Mouse (Mus musculus): ENCODE measurements around the gene Mpv17l2. TPM values are rescaled to one million over a fixed set of nuclear protein-coding genes. Genes with fewer than 3 reads are reported as not detected.

Mpv17l2 gene
- polyA plus RNA-seq, 1 experiment: 86.8 TPM

DNA sequence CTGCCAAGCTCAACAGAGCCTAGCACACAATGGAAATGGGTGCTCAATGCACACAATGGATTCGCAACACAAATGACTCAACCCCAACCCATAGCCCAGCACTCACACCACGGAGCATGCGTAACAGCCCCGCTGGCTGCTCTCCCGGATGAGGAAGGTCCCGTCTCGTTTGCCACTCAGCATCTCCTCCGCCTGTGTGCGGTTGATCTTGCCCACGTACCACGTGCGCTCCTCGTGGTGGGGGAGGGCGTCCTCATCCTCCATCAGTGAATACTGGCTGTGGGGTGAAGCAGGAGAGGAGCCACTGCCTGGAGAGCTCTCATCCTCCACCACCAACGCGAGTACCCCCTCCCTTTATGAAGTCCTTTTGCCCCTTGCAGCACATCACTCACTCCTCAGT, 8.2 kb upstream of the Mpv17l2 start:
- Histone ChIP-seq H3ac (ENCODE audit: control insufficient read depth, insufficient read length, low read depth) (no peak overlapping the region), H3K36me3 (ENCODE audit: control insufficient read depth, insufficient read depth) (peaks cover 37% of the 10 kb centered on the region), H3K79me2 (ENCODE audit: control insufficient read depth, insufficient read depth) (peaks cover 31% of the 10 kb centered on the region), H3K27me3 (ENCODE audit: control insufficient read depth, insufficient read depth, insufficient read length) (no peaks in the 10 kb centered on the region), H3K79me3 (ENCODE audit: low read depth) (peaks cover 4% of the 10 kb centered on the region), H3K4me3 (ENCODE audit: insufficient read depth, poor library complexity, severe bottlenecking) (no peak overlapping the region)
- TF ChIP-seq MAX (IDR thresholded peaks at IDR 0.05) (no peak), MYOD1 (IDR thresholded peaks at IDR 0.05; ENCODE audit: control insufficient read depth, insufficient read length, low read depth) (no peak), FOSL1 (IDR thresholded peaks at IDR 0.05; ENCODE audit: insufficient read depth, low read length, poor library complexity, severe bottlenecking) (no peak), CTCF (IDR thresholded peaks at IDR 0.05; ENCODE audit: control insufficient read depth, insufficient read depth, insufficient read length) (no peak), USF1 (IDR thresholded peaks at IDR 0.05; ENCODE audit: low read depth) (no peak), MYOG (IDR thresholded peaks at IDR 0.05; ENCODE audit: control insufficient read depth, extremely low read depth, insufficient read length) (no peak), CEBPB (IDR thresholded peaks at IDR 0.05; ENCODE audit: low read depth) (no peak)

DNA sequence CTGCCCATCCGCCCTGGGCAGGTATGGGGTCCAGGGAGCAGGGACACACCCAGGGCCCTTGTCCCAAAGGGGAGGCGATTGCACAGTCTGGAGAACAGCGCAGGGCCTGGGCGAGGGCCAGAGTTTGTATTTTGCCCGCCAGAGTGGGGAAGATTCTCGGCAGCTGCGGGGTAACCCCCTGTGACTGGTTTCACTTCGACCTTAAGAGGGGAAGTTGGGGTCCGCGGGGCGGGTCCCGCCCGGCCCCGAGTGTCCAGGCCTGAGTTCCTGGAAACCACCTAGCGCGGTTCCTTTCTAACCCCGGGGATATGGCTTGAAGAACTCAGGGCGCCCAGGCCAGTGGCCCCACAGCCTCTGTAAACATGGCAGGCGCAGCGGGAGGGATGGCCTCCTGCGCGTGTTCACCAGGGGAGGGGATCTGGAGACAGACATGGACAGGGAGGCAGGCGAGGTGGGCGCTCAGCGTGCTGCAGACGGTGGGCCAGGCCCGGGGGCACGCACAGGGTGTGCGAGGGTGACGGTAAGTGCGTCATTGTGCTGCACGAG, 7.6 kb upstream of the Mpv17l2 start:
- peaks cover 24% of the 10 kb centered on the region for H3K79me2 ChIP-seq (ENCODE audit: control insufficient read depth, insufficient read depth)
- peaks cover 36% of the 10 kb centered on the region for H3K36me3 ChIP-seq (ENCODE audit: control insufficient read depth, insufficient read depth)
- peaks cover 4% of the 10 kb centered on the region for H3K79me3 ChIP-seq (ENCODE audit: low read depth)
- no peaks in the 10 kb centered on the region for H3K27me3 ChIP-seq (ENCODE audit: control insufficient read depth, insufficient read depth, insufficient read length)
- no peak for TF ChIP-seq CEBPB (IDR thresholded peaks at IDR 0.05; ENCODE audit: low read depth)
- no peak for TF ChIP-seq CTCF (IDR thresholded peaks at IDR 0.05; ENCODE audit: control insufficient read depth, insufficient read depth, insufficient read length)
- no peak for TF ChIP-seq MAX (IDR thresholded peaks at IDR 0.05)
- no peak for TF ChIP-seq MYOG (IDR thresholded peaks at IDR 0.05; ENCODE audit: control insufficient read depth, extremely low read depth, insufficient read length)
- no peak for TF ChIP-seq FOSL1 (IDR thresholded peaks at IDR 0.05; ENCODE audit: insufficient read depth, low read length, poor library complexity, severe bottlenecking)
- no peak overlapping the region for H3K4me3 ChIP-seq (ENCODE audit: insufficient read depth, poor library complexity, severe bottlenecking)
- H3ac ChIP-seq (ENCODE audit: control insufficient read depth, insufficient read length, low read depth): no peak overlapping the region

DNA sequence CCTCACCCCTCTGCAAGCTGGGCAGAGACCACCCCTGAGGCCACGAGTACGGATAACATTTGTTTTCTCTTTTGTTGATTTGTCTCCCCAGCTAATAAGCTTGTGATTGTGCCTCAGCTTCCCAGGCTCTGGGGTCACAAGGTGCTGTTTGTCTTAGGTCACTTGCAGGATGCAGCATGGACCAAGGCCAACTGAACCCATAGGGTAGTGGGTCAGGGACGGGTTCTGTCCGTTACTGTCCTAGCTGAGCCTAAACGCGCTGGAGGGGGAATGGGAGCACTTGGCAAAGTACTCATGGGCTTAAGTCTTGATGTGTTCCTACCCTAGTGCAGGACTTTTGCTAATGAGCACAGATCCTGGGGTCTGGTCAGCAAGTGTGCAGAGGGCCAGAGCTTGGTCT, 6.8 kb upstream of the Mpv17l2 start:
- peaks cover 4% of the 10 kb centered on the region for H3K79me3 ChIP-seq (ENCODE audit: low read depth)
- H3K27me3 ChIP-seq (ENCODE audit: control insufficient read depth, insufficient read depth, insufficient read length): no peaks in the 10 kb centered on the region
- peaks cover 20% of the 10 kb centered on the region for H3K79me2 ChIP-seq (ENCODE audit: control insufficient read depth, insufficient read depth)
- TF ChIP-seq USF1 (IDR thresholded peaks at IDR 0.05; ENCODE audit: low read depth) (no peak), MYOG (IDR thresholded peaks at IDR 0.05; ENCODE audit: control insufficient read depth, extremely low read depth, insufficient read length) (no peak), CEBPB (IDR thresholded peaks at IDR 0.05; ENCODE audit: low read depth) (no peak), FOSL1 (IDR thresholded peaks at IDR 0.05; ENCODE audit: insufficient read depth, low read length, poor library complexity, severe bottlenecking) (no peak), MAX (IDR thresholded peaks at IDR 0.05) (no peak), MYOD1 (IDR thresholded peaks at IDR 0.05; ENCODE audit: control insufficient read depth, insufficient read length, low read depth) (no peak), CTCF (IDR thresholded peaks at IDR 0.05; ENCODE audit: control insufficient read depth, insufficient read depth, insufficient read length) (no peak)
- H3ac ChIP-seq (ENCODE audit: control insufficient read depth, insufficient read length, low read depth): no peak overlapping the region
- no peak overlapping the region for H3K4me3 ChIP-seq (ENCODE audit: insufficient read depth, poor library complexity, severe bottlenecking)
- peaks cover 42% of the 10 kb centered on the region for H3K36me3 ChIP-seq (ENCODE audit: control insufficient read depth, insufficient read depth)

DNA sequence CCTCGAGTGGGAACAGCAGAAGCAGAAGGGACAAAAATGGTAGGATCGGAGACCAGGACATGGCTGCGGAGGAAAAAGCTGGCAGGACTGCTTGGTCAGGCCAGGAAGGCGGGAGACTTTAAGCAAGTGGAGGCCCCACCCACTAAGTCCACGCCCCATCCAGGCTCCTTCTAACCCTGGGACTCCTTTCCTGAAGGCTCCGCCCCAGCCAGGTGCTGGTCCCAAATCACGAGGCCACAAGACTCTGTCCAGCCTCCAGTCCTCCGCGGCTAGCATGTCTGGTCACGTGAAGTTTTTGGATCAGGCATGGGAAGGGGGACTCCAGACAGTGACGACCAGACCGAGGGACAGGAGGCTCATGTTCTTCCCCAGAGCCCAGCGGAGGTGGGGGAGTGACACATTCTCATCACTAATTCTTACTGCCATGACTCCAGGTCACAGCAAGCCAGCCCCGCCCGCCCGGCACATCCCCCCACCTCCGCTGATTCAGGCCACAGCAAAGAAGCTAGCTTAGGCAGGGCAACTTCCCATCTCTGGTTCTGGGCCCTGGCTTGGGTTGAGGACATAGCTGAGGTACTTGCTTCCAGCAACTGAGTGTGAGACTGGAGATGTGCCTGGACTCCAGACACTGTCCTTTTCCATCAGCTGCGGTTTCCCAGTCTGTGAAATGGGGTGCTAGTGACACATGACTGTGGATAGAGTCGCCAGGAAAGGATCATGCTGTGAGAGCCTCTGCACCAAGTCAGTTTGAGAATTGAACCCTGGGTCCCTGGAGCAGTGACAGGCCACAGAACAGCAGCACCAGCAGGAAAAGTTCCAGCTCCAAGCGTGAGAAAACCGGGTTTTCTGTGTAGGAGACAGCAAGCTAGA, 6.1 kb upstream of the Mpv17l2 start:
- peaks cover 13% of the 10 kb centered on the region for H3K79me2 ChIP-seq (ENCODE audit: control insufficient read depth, insufficient read depth)
- H3K79me3 ChIP-seq (ENCODE audit: low read depth): peaks cover 4% of the 10 kb centered on the region
- peaks cover 37% of the 10 kb centered on the region for H3K36me3 ChIP-seq (ENCODE audit: control insufficient read depth, insufficient read depth)
- H3ac ChIP-seq (ENCODE audit: control insufficient read depth, insufficient read length, low read depth): peak overlapping the region; percentile 76
- H3K4me3 ChIP-seq (ENCODE audit: insufficient read depth, poor library complexity, severe bottlenecking): peak overlapping the region; percentile 46
- peak; percentile 20 for TF ChIP-seq MYOD1 (IDR thresholded peaks at IDR 0.05; ENCODE audit: control insufficient read depth, insufficient read length, low read depth)
- no peak for TF ChIP-seq CTCF (IDR thresholded peaks at IDR 0.05; ENCODE audit: control insufficient read depth, insufficient read depth, insufficient read length)
- no peak for TF ChIP-seq CEBPB (IDR thresholded peaks at IDR 0.05; ENCODE audit: low read depth)
- peak; percentile 79 for TF ChIP-seq USF1 (IDR thresholded peaks at IDR 0.05; ENCODE audit: low read depth)
- H3K27me3 ChIP-seq (ENCODE audit: control insufficient read depth, insufficient read depth, insufficient read length): no peaks in the 10 kb centered on the region

DNA sequence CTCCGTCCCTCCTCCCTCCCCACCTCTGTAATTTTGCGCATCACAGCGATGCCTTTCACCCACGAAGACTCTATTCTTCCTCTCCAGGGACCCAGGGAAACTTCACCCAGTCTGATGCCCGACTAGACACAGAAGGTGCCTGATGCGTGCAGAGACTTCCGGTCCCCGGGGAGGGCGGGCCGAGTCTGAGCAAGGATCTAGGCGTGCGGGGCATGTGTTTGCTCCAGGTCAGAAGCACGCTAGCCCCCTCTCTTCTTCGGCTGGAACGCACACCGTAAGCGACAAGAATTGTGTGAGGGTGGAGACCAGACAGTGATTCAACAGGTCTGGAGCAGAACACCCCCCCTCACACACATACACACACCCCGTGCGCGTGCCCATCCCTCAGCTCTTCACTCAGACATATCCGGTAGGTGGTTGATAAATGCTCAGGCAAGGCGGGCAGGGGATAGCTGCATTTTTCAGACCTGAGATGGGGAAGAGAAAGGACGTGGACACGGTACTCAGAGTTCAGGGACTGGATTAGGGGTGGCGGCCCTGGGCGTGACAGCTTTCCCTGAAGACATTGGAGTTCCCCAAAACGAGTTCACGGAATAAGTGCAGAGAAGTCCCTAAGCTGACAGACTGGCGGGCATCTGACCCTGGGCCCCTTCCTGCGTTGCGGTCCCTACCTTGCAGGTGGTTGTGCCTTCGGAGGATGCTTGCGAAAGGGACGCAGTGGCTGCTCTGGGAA, 5.3 kb upstream of the Mpv17l2 start:
- H3K79me3 ChIP-seq (ENCODE audit: low read depth): peaks cover 2% of the 10 kb centered on the region
- H3K79me2 ChIP-seq (ENCODE audit: control insufficient read depth, insufficient read depth): peaks cover 10% of the 10 kb centered on the region
- peak overlapping the region; percentile 46 for H3K4me3 ChIP-seq (ENCODE audit: insufficient read depth, poor library complexity, severe bottlenecking)
- H3ac ChIP-seq (ENCODE audit: control insufficient read depth, insufficient read length, low read depth): peak overlapping the region; percentile 76
- peaks cover 31% of the 10 kb centered on the region for H3K36me3 ChIP-seq (ENCODE audit: control insufficient read depth, insufficient read depth)
- no peaks in the 10 kb centered on the region for H3K27me3 ChIP-seq (ENCODE audit: control insufficient read depth, insufficient read depth, insufficient read length)
- TF ChIP-seq MAX (IDR thresholded peaks at IDR 0.05) (no peak), MYOG (IDR thresholded peaks at IDR 0.05; ENCODE audit: control insufficient read depth, extremely low read depth, insufficient read length) (no peak), CTCF (IDR thresholded peaks at IDR 0.05; ENCODE audit: control insufficient read depth, insufficient read depth, insufficient read length) (no peak), FOSL1 (IDR thresholded peaks at IDR 0.05; ENCODE audit: insufficient read depth, low read length, poor library complexity, severe bottlenecking) (no peak), CEBPB (IDR thresholded peaks at IDR 0.05; ENCODE audit: low read depth) (no peak), USF1 (IDR thresholded peaks at IDR 0.05; ENCODE audit: low read depth) (no peak), MYOD1 (IDR thresholded peaks at IDR 0.05; ENCODE audit: control insufficient read depth, insufficient read length, low read depth) (no peak)

Measured in C2C12 (cell line).